Mouse (Mus musculus) ES-Bruce4 (cell line): ENCODE measurements at regions not wholly inside any gene's neighbourhood (a gene's known extent, or its start where the extent isn't known, plus 50 kb on each side); places are given as distances from the start of the nearest gene placed in this dataset.

Experiments used
- H3K27ac ChIP-seq: 2 replicates; pipeline ENCODE4 v1.5.1; 2012; ENCODE audit warnings: low read length, inconsistent platforms; ENCODE audit not compliant: insufficient read depth
- H3K27me3 ChIP-seq: 2 replicates; pipeline ENCODE4 v1.6.1; 2012; ENCODE audit warnings: mild to moderate bottlenecking, low read length, inconsistent platforms; ENCODE audit not compliant: control insufficient read depth, poor library complexity, insufficient read depth, severe bottlenecking
- H3K36me3 ChIP-seq: 2 replicates; pipeline ENCODE4 v1.6.1; 2012; ENCODE audit warnings: inconsistent platforms, mild to moderate bottlenecking, low read length, moderate library complexity; ENCODE audit not compliant: control insufficient read depth, poor library complexity, insufficient read depth, severe bottlenecking
- H3K4me1 ChIP-seq: one replicate; pipeline ENCODE4 v1.8.1; 2011; ENCODE audit warnings: low read length; ENCODE audit not compliant: control insufficient read depth, insufficient read depth
- H3K4me3 ChIP-seq: 2 replicates; pipeline ENCODE4 v1.5.1; 2011; ENCODE audit warnings: low read depth, mild to moderate bottlenecking, low read length
- H3K9ac ChIP-seq: 2 replicates; pipeline ENCODE4 v1.6.1; 2012; ENCODE audit warnings: low read depth, mild to moderate bottlenecking, inconsistent platforms; ENCODE audit not compliant: poor library complexity, severe bottlenecking
- H3K9me3 ChIP-seq: replicated peaks from 2 replicates; pipeline ENCODE4 v1.6.1; 2012; ENCODE audit warnings: mild to moderate bottlenecking, low read length, inconsistent platforms; ENCODE audit not compliant: control insufficient read depth, poor library complexity, insufficient read depth, severe bottlenecking
- CTCF ChIP-seq: IDR thresholded peaks from one replicate; pipeline ENCODE4 v1.8.1; 2011; ENCODE audit warnings: low read depth, low read length
- EP300 ChIP-seq: IDR thresholded peaks from 2 replicates; pipeline ENCODE4 v1.6.1; 2011; ENCODE audit warnings: low read depth, low read length; ENCODE audit not compliant: insufficient read depth
- POLR2A ChIP-seq: IDR thresholded peaks from one replicate; pipeline ENCODE4 v1.8.1; 2011; ENCODE audit warnings: low read length; ENCODE audit not compliant: insufficient read depth

DNA sequence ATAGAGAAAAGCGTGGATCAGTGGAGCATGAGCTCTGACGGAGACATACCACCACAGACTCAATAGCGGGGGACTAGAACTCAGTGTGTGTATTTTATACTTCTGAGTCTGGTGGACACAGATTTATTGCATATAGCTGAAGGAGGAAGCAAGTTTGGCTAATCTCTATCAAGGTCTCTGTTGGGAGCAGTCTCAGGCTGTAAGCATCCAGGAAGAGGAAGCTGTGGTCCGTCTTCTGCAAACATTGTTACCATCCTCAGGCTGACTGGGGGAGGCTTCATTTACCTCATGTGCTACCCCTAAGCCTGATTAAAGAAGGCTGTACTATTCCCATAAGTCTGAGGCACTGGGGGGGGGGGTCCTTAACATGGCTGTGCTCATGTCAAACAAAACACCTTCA is 261.0 kb downstream of the Rnd3 start:
- Histone ChIP-seq H3K4me3 (no peak overlapping the region), H3K9me3 (no peaks in the 10 kb centered on the region), H3K27ac (no peak overlapping the region), H3K36me3 (no peaks in the 10 kb centered on the region), H3K9ac (no peak overlapping the region), H3K27me3 (no peaks in the 10 kb centered on the region), H3K4me1 (no peaks in the 10 kb centered on the region)
- TF ChIP-seq EP300 (no peak), CTCF (no peak), POLR2A (no peak)

DNA sequence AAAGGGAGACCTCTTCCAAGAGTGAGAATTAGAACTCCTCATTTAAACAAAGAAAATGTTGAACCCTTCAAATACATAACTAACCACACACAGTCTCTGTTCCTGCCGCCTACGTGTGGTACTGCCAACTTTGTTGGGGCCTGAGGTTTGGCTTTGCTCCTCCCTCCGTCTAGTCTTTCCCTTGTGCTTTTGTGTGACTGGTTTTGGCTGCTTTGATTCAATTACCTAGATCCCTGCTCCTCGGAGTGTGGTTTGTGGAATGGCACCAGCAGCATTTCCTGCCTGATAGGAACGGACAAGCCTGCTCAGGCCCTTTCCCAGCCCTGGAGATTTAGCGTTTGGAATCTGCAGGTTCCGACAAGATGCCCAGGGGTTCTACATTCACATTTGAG is 263.0 kb downstream of the Rnd3 start:
- Histone ChIP-seq H3K4me3 (no peak overlapping the region), H3K9ac (no peak overlapping the region), H3K36me3 (no peaks in the 10 kb centered on the region), H3K4me1 (no peaks in the 10 kb centered on the region), H3K9me3 (no peaks in the 10 kb centered on the region), H3K27me3 (no peaks in the 10 kb centered on the region), H3K27ac (no peak overlapping the region)
- TF ChIP-seq CTCF, result no peak
- TF ChIP-seq POLR2A, result no peak
- no peak for TF ChIP-seq EP300

DNA sequence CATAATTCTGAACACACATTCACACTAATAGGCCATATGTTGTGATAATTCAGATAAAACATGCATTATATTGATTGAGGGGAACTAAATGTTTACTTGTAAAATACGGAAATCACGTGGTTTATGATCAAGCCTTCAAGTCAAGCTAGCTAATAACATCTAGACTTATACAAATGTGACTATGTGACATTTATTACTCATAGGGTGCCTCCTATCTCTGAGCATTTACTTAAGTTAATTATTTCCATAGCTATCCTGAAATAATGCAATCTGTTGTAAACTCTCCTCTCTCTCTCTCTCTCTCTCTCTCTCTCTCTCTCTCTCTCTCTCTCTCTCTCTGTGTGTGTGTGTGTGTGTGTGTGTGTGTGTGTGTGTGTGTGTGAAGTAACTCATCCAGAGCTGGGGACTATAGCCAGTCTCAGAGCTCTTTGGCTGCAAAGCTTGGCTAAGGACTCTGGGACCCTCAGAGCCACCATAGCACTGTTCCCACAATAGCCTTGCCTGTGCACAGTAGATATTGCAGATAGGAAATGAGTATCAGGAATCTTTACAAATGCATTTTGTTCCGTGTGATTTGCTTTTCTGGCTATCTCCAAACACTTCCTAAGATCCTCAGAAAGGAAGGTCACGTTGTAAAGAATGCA is 263.5 kb downstream of the Rnd3 start:
- Histone ChIP-seq H3K4me1 (no peaks in the 10 kb centered on the region), H3K9ac (no peak overlapping the region), H3K9me3 (no peaks in the 10 kb centered on the region), H3K36me3 (no peaks in the 10 kb centered on the region), H3K27me3 (no peaks in the 10 kb centered on the region), H3K27ac (no peak overlapping the region), H3K4me3 (no peak overlapping the region)
- TF ChIP-seq POLR2A, result no peak
- no peak for TF ChIP-seq CTCF
- no peak for TF ChIP-seq EP300

GRCm38 (mm10) chr2:50881514-50882038 is 267.3 kb downstream of the Rnd3 start:
- H3K36me3 ChIP-seq, result no peaks in the 10 kb centered on the region
- no peak overlapping the region for H3K9ac ChIP-seq
- no peak overlapping the region for H3K4me3 ChIP-seq
- H3K4me1 ChIP-seq, result no peaks in the 10 kb centered on the region
- H3K27me3 ChIP-seq, result no peaks in the 10 kb centered on the region
- TF ChIP-seq EP300, result no peak
- no peak for TF ChIP-seq POLR2A
- TF ChIP-seq CTCF, result no peak
- H3K9me3 ChIP-seq, result no peaks in the 10 kb centered on the region
- H3K27ac ChIP-seq, result no peak overlapping the region

DNA sequence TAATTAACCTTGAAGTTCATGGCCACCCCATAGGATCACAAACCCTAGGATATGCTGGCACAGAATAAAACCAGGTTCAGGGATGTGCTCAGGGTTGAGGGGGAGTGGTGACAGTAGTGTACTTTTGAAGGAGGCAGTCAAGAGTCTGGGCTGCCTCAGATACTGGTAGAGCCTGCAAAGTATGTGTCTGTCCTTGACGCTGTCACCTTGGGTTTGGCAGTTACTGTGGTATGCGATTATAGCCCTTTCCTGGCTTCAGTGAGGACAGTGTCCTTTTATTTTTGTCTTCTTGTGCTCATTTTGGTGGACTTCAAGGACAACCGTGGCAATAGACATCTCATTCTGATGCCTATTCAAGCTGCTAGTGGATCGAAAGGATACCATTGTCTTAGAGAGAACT is 268.1 kb downstream of the Rnd3 start:
- Histone ChIP-seq H3K9ac (no peak overlapping the region), H3K27ac (no peak overlapping the region), H3K4me3 (no peak overlapping the region), H3K4me1 (no peaks in the 10 kb centered on the region), H3K36me3 (no peaks in the 10 kb centered on the region), H3K27me3 (no peaks in the 10 kb centered on the region), H3K9me3 (no peaks in the 10 kb centered on the region)
- TF ChIP-seq CTCF (no peak), POLR2A (no peak), EP300 (no peak)

DNA sequence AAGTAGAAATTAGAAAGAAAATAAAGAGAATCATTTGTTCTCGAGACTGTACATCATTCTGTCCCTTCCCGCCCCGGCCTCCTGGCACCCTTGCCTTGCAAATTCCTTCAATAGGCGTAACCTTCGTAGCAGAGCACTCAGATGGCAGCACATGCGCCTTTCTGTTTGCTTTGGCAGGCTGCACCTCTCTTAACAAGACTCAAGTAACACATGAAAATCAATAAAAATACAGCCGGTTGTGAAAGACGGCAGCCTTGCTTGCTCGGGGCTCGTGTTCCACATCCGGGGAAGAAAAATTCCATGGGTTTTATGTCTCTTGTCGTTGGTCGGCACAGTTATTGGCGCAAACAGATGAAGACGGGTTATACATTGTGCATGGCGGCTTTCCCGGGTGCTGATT is 271.2 kb downstream of the Rnd3 start:
- no peak overlapping the region for H3K27ac ChIP-seq
- H3K9ac ChIP-seq, result no peak overlapping the region
- TF ChIP-seq CTCF, result no peak
- TF ChIP-seq POLR2A, result no peak
- TF ChIP-seq EP300, result no peak
- H3K4me1 ChIP-seq, result no peaks in the 10 kb centered on the region
- H3K36me3 ChIP-seq, result no peaks in the 10 kb centered on the region
- H3K9me3 ChIP-seq, result no peaks in the 10 kb centered on the region
- H3K27me3 ChIP-seq, result no peaks in the 10 kb centered on the region
- no peak overlapping the region for H3K4me3 ChIP-seq
